Mouse (Mus musculus) CH12.LX (cell line): ENCODE measurements around the gene Slc24a1. TPM values are rescaled to one million over a fixed set of nuclear protein-coding genes. Genes with fewer than 3 reads are reported as not detected.

Experiments used
- DNase-seq: peaks from one replicate; pipeline ENCODE4 v3.0.0-alpha.2; 2013; ENCODE audit errors: extremely low read depth
- H3K27ac ChIP-seq: 2 replicates; pipeline ENCODE4 v1.5.1; 2012; ENCODE audit warnings: low read depth, mild to moderate bottlenecking, control low read depth, moderate library complexity; ENCODE audit not compliant: insufficient read depth
- H3K27me3 ChIP-seq: replicated peaks from 2 replicates; pipeline ENCODE3; 2012; ENCODE audit warnings: inconsistent platforms
- H3K36me3 ChIP-seq, 2 experiments: replicated peaks in 1 of 2; 2 replicates each; pipeline versions ENCODE3 to v1.6.1; 2012; ENCODE audit warnings: inconsistent platforms in 1 of 2, low read length in 1 of 2, mild to moderate bottlenecking in 1 of 2, mixed read lengths in 1 of 2, moderate library complexity in 1 of 2; ENCODE audit not compliant: control insufficient read depth in 1 of 2, insufficient read depth in 1 of 2
- H3K4me1 ChIP-seq, 2 experiments: 2 replicates each; pipeline ENCODE4 v1.6.1; 2012; ENCODE audit warnings: inconsistent platforms in 1 of 2, moderate library complexity in 1 of 2; ENCODE audit not compliant: insufficient read depth in 2 of 2, control insufficient read depth in 1 of 2
- H3K4me2 ChIP-seq: 2 replicates; pipeline ENCODE4 v1.6.1; 2012; ENCODE audit warnings: low read depth, mild to moderate bottlenecking, control low read depth; ENCODE audit not compliant: poor library complexity, insufficient read depth, severe bottlenecking
- H3K4me3 ChIP-seq, 3 experiments: fragments of 150-350 bp in 1 of 3; sonication (generic) in 1 of 3; replicated peaks in 1 of 3; 2 replicates each; pipeline versions ENCODE3 to v1.5.1; 2011 to 2012; ENCODE audit warnings: low read depth in 2 of 3, low read length in 2 of 3, mild to moderate bottlenecking in 2 of 3, moderate library complexity in 2 of 3, control low read depth in 1 of 3, improper control_type of control experiment in 1 of 3, inconsistent platforms in 1 of 3, mixed read lengths in 1 of 3; ENCODE audit not compliant: poor library complexity in 1 of 3
- H3K79me2 ChIP-seq: replicated peaks from 2 replicates; pipeline ENCODE4 v1.6.1; 2012; ENCODE audit warnings: mild to moderate bottlenecking, moderate library complexity; ENCODE audit not compliant: control insufficient read depth, poor library complexity, insufficient read depth, severe bottlenecking; ENCODE audit errors: extremely low read depth
- H3K9ac ChIP-seq: 2 replicates; pipeline ENCODE4 v1.6.1; 2012; ENCODE audit warnings: low read depth, mild to moderate bottlenecking, control low read depth, moderate library complexity; ENCODE audit not compliant: insufficient read depth
- H3K9me3 ChIP-seq: replicated peaks from 2 replicates; pipeline ENCODE3; 2012; ENCODE audit warnings: low read length, inconsistent platforms, mixed read lengths
- BHLHE40 ChIP-seq: IDR thresholded peaks from 2 replicates; pipeline ENCODE4 v1.6.1; 2011; ENCODE audit warnings: mild to moderate bottlenecking, low read depth, low read length, improper control_type of control experiment
- CHD1 ChIP-seq: IDR thresholded peaks from 2 replicates; pipeline ENCODE4 v1.6.1; 2012; ENCODE audit warnings: low read depth, low read length, improper control_type of control experiment, inconsistent platforms
- CHD2 ChIP-seq: IDR thresholded peaks from 2 replicates; pipeline ENCODE4 v1.6.1; 2011; ENCODE audit warnings: low read length, improper control_type of control experiment
- CTCF ChIP-seq, 2 experiments: IDR thresholded peaks in 1 of 2; conservative IDR thresholded peaks in 1 of 2; 2 replicates each; pipeline ENCODE4 v1.5.1; 2011 to 2012; ENCODE audit warnings: low read depth in 2 of 2, low read length in 2 of 2, improper control_type of control experiment in 1 of 2, inconsistent platforms in 1 of 2, mild to moderate bottlenecking in 1 of 2, moderate library complexity in 1 of 2
- E2F4 ChIP-seq: IDR thresholded peaks from 2 replicates; pipeline ENCODE4 v1.6.1; 2011; ENCODE audit warnings: low read depth, low read length, improper control_type of control experiment; ENCODE audit not compliant: insufficient replicate concordance
- ELF1 ChIP-seq: IDR thresholded peaks from 2 replicates; pipeline ENCODE4 v1.6.1; 2014; ENCODE audit warnings: low read depth, mild to moderate bottlenecking, inconsistent platforms, low read length, improper control_type of control experiment
- EP300 ChIP-seq: IDR thresholded peaks from 2 replicates; pipeline ENCODE4 v1.6.1; 2011; ENCODE audit warnings: low read length, improper control_type of control experiment
- ETS1 ChIP-seq: conservative IDR thresholded peaks from 2 replicates; pipeline ENCODE4 v1.6.1; 2012; ENCODE audit warnings: low read depth, mild to moderate bottlenecking, inconsistent platforms, low read length, improper control_type of control experiment, moderate library complexity
- HCFC1 ChIP-seq: IDR thresholded peaks from 2 replicates; pipeline ENCODE4 v1.6.1; 2012; ENCODE audit warnings: low read depth, mild to moderate bottlenecking, inconsistent platforms, low read length, improper control_type of control experiment
- JUN ChIP-seq: IDR thresholded peaks from 2 replicates; pipeline ENCODE4 v1.6.1; 2011; ENCODE audit warnings: low read depth, mild to moderate bottlenecking, low read length, improper control_type of control experiment, moderate library complexity; ENCODE audit not compliant: insufficient read depth
- JUND ChIP-seq: conservative IDR thresholded peaks from 2 replicates; pipeline ENCODE4 v1.6.1; 2011; ENCODE audit warnings: low read depth, low read length, improper control_type of control experiment
- MAFK ChIP-seq: IDR thresholded peaks from 2 replicates; pipeline ENCODE4 v1.6.1; 2011; ENCODE audit warnings: low read length, improper control_type of control experiment; ENCODE audit not compliant: insufficient replicate concordance
- MAZ ChIP-seq: IDR thresholded peaks from 2 replicates; pipeline ENCODE4 v1.6.1; 2012; ENCODE audit warnings: low read depth, mild to moderate bottlenecking, inconsistent platforms, low read length, improper control_type of control experiment, moderate library complexity
- MEF2A ChIP-seq: IDR thresholded peaks from 2 replicates; pipeline ENCODE4 v1.6.1; 2014; ENCODE audit warnings: low read depth, mild to moderate bottlenecking, inconsistent platforms, low read length, improper control_type of control experiment, borderline replicate concordance
- MXI1 ChIP-seq: IDR thresholded peaks from 2 replicates; pipeline ENCODE4 v1.6.1; 2011; ENCODE audit warnings: mild to moderate bottlenecking, low read depth, low read length, improper control_type of control experiment
- MYC ChIP-seq: IDR thresholded peaks from 2 replicates; pipeline ENCODE4 v1.6.1; 2011; ENCODE audit warnings: low read depth, mild to moderate bottlenecking, improper control_type of control experiment, low read length
- NELFE ChIP-seq: IDR thresholded peaks from 2 replicates; pipeline ENCODE4 v1.6.1; 2011; ENCODE audit warnings: low read depth, low read length, improper control_type of control experiment
- NRF1 ChIP-seq: IDR thresholded peaks from 2 replicates; pipeline ENCODE4 v1.6.1; 2014; ENCODE audit warnings: low read depth, mild to moderate bottlenecking, inconsistent platforms, low read length, improper control_type of control experiment, moderate library complexity
- POLR2A ChIP-seq: IDR thresholded peaks from 2 replicates; pipeline ENCODE4 v1.6.1; 2011; ENCODE audit warnings: low read depth, mild to moderate bottlenecking, improper control_type of control experiment, low read length
- RAD21 ChIP-seq: IDR thresholded peaks from 2 replicates; pipeline ENCODE4 v1.6.1; 2011; ENCODE audit warnings: low read depth, mild to moderate bottlenecking, low read length, improper control_type of control experiment, moderate library complexity
- RCOR1 ChIP-seq: conservative IDR thresholded peaks from 2 replicates; pipeline ENCODE4 v1.6.1; 2012; ENCODE audit warnings: low read depth, mild to moderate bottlenecking, inconsistent platforms, low read length, improper control_type of control experiment
- SIN3A ChIP-seq: IDR thresholded peaks from 2 replicates; pipeline ENCODE4 v1.6.1; 2012; ENCODE audit warnings: low read length, improper control_type of control experiment, inconsistent platforms
- SMC3 ChIP-seq: IDR thresholded peaks from 2 replicates; pipeline ENCODE4 v1.6.1; 2011; ENCODE audit warnings: low read depth, low read length, improper control_type of control experiment
- TBP ChIP-seq: conservative IDR thresholded peaks from 2 replicates; pipeline ENCODE4 v1.6.1; 2011; ENCODE audit warnings: low read depth, low read length, improper control_type of control experiment
- TCF12 ChIP-seq: IDR thresholded peaks from 2 replicates; pipeline ENCODE4 v1.6.1; 2014; ENCODE audit warnings: low read depth, mild to moderate bottlenecking, inconsistent platforms, low read length, improper control_type of control experiment
- UBTF ChIP-seq: IDR thresholded peaks from 2 replicates; pipeline ENCODE4 v1.6.1; 2012; ENCODE audit warnings: low read depth, mild to moderate bottlenecking, inconsistent platforms, low read length, improper control_type of control experiment, moderate library complexity
- USF1 ChIP-seq: IDR thresholded peaks from 2 replicates; pipeline ENCODE4 v1.6.1; 2014; ENCODE audit warnings: low read depth, mild to moderate bottlenecking, inconsistent platforms, low read length, improper control_type of control experiment
- USF2 ChIP-seq: conservative IDR thresholded peaks from 2 replicates; pipeline ENCODE4 v1.6.1; 2011; ENCODE audit warnings: low read depth, low read length, improper control_type of control experiment
- ZC3H11A ChIP-seq: IDR thresholded peaks from 2 replicates; pipeline ENCODE4 v1.6.1; 2012; ENCODE audit warnings: low read depth, mild to moderate bottlenecking, inconsistent platforms, low read length, improper control_type of control experiment
- ZKSCAN1 ChIP-seq: IDR thresholded peaks from 2 replicates; pipeline ENCODE4 v1.6.1; 2012; ENCODE audit warnings: low read depth, inconsistent platforms, low read length, improper control_type of control experiment, borderline replicate concordance
- ZMIZ1 ChIP-seq: IDR thresholded peaks from 2 replicates; pipeline ENCODE4 v1.6.1; 2012; ENCODE audit warnings: low read depth, mild to moderate bottlenecking, inconsistent platforms, low read length, improper control_type of control experiment
- ZNF384 ChIP-seq: IDR thresholded peaks from 2 replicates; pipeline ENCODE4 v1.6.1; 2012; ENCODE audit warnings: low read depth, low read length, improper control_type of control experiment, inconsistent platforms
- dilution Hi-C: fragments of 300-500 bp; cut with MboI; formaldehyde crosslinking; loops from 2 replicates; pipeline ENCODE4 v1.14.3; 2020; ENCODE audit warnings: low sequenced_read_pairs; ENCODE audit not compliant: extremely low pct_unique_long_range_greater_than_20kb, extremely low pct_ligation_motif_present
- in situ Hi-C: fragments of 300-500 bp; cut with MboI; formaldehyde crosslinking; loops from 3 replicates; pipeline ENCODE4 v1.14.3; 2019; ENCODE audit warnings: low sequenced_read_pairs, low pct_ligation_motif_present, low pct_unique_long_range_greater_than_20kb, mixed read lengths
- polyA plus RNA-seq: library from polyadenylated mRNA; unstranded; fragments of >175 nt; gene quantifications from 2 replicates; pipeline ENCODE4 v1.2.1, GENCODE M21; 2012; ENCODE audit warnings: low read depth; ENCODE audit not compliant: insufficient read length
- total RNA-seq, 2 experiments: library from RNA; depleted of rRNA; stranded (reverse); fragments of 300-350 nt in 1 of 2; fragments of >200 nt in 1 of 2; gene quantifications; 2 replicates each; pipeline ENCODE4 v1.2.3; 2012 to 2014

Gene Slc24a1
- total and polyA plus RNA-seq, 3 experiments: under 0.01 to 0.11 TPM; not detected in 1

- dilution Hi-C loops: no loop called here
Observed at GRCm38 (mm10) chr9:64937491-64937890, 13.9 kb downstream of the Slc24a1 start.

DNA sequence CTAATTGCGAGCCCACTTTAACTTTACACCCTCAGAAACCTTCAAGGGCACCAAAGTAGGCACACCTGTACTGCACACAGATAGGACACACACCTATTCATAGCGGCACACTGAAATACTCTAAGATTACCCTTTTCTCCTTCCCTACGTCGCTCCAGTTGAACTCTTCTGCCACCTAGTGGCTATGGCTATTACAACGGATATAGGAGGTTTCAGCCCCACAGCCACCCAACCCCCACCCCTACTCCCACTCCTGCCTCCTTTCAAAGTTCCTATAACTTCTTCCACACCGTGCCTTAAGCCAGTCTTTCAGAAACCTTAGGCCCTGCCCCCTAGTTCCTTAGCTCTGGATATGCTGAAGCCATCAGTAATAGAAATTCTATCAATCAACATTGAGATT, 14.9 kb downstream of the Slc24a1 start:
- no peak overlapping the region for H3K4me3 ChIP-seq
- DNase-seq: peak; percentile 77
- H3K79me2 ChIP-seq: no peaks in the 10 kb centered on the region
- no peak overlapping the region for H3K9ac ChIP-seq
- in situ Hi-C loops: loop anchor here (25.0 kb wide), 1 partner anchor 624 kb away; no protein-coding TSS in a partner anchor
- peak overlapping the region; percentile 24; the same call in 1 of the 2 replicates for H3K4me2 ChIP-seq
- H3K4me1 ChIP-seq: peaks cover 5 to 14% of the 10 kb centered on the region in 2 experiments; a peak in 3 of 4 replicates
- H3K9me3 ChIP-seq: no peaks in the 10 kb centered on the region
- no peaks in the 10 kb centered on the region for H3K36me3 ChIP-seq
- no peak overlapping the region for H3K27ac ChIP-seq
- peaks cover 3% of the 10 kb centered on the region for H3K27me3 ChIP-seq
- dilution Hi-C loops: no loop called here
- TF ChIP-seq CHD2: peak; percentile 87
- TF ChIP-seq USF1: no peak
- TF ChIP-seq CTCF (conservative IDR thresholded peaks at IDR 0.05 in 1 of 2, IDR thresholded peaks at IDR 0.05 in 1 of 2; ENCODE audit: low read depth in 2 of 2, low read length in 2 of 2): peak; percentile 77 to 88
- peak; percentile 83 for TF ChIP-seq RAD21
- no peak for TF ChIP-seq E2F4
- no peak for TF ChIP-seq MAFK
- TF ChIP-seq ZC3H11A: peak; percentile 29; the same call in 1 of the 2 replicates
- TF ChIP-seq BHLHE40: no peak
- TF ChIP-seq JUN: no peak
- TF ChIP-seq SMC3: peak; percentile 74
- no peak for TF ChIP-seq MXI1
- no peak for TF ChIP-seq TBP
- no peak for TF ChIP-seq JUND
- TF ChIP-seq UBTF: no peak
- no peak for TF ChIP-seq NELFE
- no peak for TF ChIP-seq HCFC1
- no peak for TF ChIP-seq ZNF384
- no peak for TF ChIP-seq POLR2A
- no peak for TF ChIP-seq ETS1
- TF ChIP-seq ZKSCAN1: no peak
- TF ChIP-seq MAZ: no peak
- TF ChIP-seq TCF12: no peak
- no peak for TF ChIP-seq ZMIZ1
- TF ChIP-seq MEF2A: no peak
- TF ChIP-seq SIN3A: no peak
- TF ChIP-seq CHD1: no peak
- no peak for TF ChIP-seq RCOR1
- no peak for TF ChIP-seq NRF1
- no peak for TF ChIP-seq MYC
- TF ChIP-seq ELF1: no peak
- TF ChIP-seq USF2: no peak

More at GRCm38 (mm10) chr9:64937491-64937890, 13.9 kb downstream of the Slc24a1 start:
- no peak overlapping the region for H3K4me2 ChIP-seq
- H3K9ac ChIP-seq: no peak overlapping the region
- peaks cover 3% of the 10 kb centered on the region for H3K27me3 ChIP-seq
- no peaks in the 10 kb centered on the region for H3K9me3 ChIP-seq
- peak; percentile 24; the same call in 1 of the 2 replicates for TF ChIP-seq JUND
- TF ChIP-seq CTCF (conservative IDR thresholded peaks at IDR 0.05 in 1 of 2, IDR thresholded peaks at IDR 0.05 in 1 of 2; ENCODE audit: low read depth in 2 of 2, low read length in 2 of 2): peak in 1 of 2 experiments; percentile 32; a peak in 2 of 4 replicates
- TF ChIP-seq ELF1: no peak
- no peak for TF ChIP-seq EP300
- no peak for TF ChIP-seq UBTF
- TF ChIP-seq POLR2A: no peak
- no peak for TF ChIP-seq ZC3H11A
- in situ Hi-C loops: loop anchor here (25.0 kb wide), 1 partner anchor 625 kb away; no protein-coding TSS in a partner anchor
- H3K36me3 ChIP-seq: no peaks in the 10 kb centered on the region
- no peak overlapping the region for H3K27ac ChIP-seq
- no peak for DNase-seq
- H3K79me2 ChIP-seq: no peaks in the 10 kb centered on the region
- peaks cover 5 to 14% of the 10 kb centered on the region in 2 experiments; a peak in 3 of 4 replicates for H3K4me1 ChIP-seq
- no peak overlapping the region for H3K4me3 ChIP-seq
